Mouse (Mus musculus) adrenal gland, postnatal 0 days (tissue): ENCODE measurements around the gene Sc5d. TPM values are rescaled to one million over a fixed set of nuclear protein-coding genes. Genes with fewer than 3 reads are reported as not detected.

ENCODE experiments used
- polyA plus RNA-seq: library from polyadenylated mRNA; unstranded; fragments of >200 nt; fragmentation: Nextera tagmentation; extraction: Ambion mirVana; gene quantifications from 2 replicates; pipeline ENCODE4 v1.2.1, GENCODE M21; 2015

The Sc5d gene
- polyA plus RNA-seq, result 32.1 and 36.8 TPM in 2 replicates

GRCm38 (mm10) chr9:42264145-42264544 is at the start of gene Sc5d:
TSS of gene Sc5d (minus strand) at chr9:42264256.

Other genes with a start within 250 kb of the Sc5d start
- gene Sorl1, start 140.0 kb downstream of the Sc5d start, polyA plus RNA-seq, result 2.0 and 3.3 TPM in 2 replicates
- 0.08 and 0.33 TPM in 2 replicates for gene Tecta, start 135.7 kb upstream of the Sc5d start, polyA plus RNA-seq
- gene Tbcel, start 243.6 kb upstream of the Sc5d start, polyA plus RNA-seq, result 6.8 and 10.9 TPM in 2 replicates